Mouse (Mus musculus) liver, embryonic 14.5 days (tissue): Measurements from ENCODE around the gene Olfr49.

ENCODE experiments used
- CTCF ChIP-seq: IDR thresholded peaks from 2 replicates; pipeline ENCODE4 v1.5.1; 2016; ENCODE audit warnings: antibody characterized with exemption, low read depth, control low read depth
- EP300 ChIP-seq: IDR thresholded peaks from 2 replicates; pipeline ENCODE4 v1.6.1; 2016; ENCODE audit warnings: antibody characterized with exemption, low read depth

DNA sequence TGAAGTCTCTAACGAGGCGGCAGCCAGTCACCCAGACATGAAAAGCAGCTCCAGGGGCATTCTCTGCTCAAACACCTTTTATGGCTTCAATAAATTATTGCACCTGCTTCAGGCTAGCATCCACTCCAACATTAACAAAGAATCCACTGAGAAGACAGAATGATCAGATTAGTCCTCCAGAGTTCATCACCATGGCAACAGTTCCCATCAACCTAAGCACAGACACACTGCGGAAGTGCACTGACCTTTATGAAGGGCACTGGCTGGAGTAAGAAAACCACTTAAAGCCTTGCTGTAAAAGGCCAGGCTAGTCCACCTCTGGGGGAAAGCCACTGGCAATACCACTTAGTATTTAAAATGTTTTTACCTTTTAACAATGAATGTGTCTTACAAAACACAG lies 40.6 kb downstream of the Olfr49 start:
- no peak for TF ChIP-seq CTCF
- TF ChIP-seq EP300 = no peak
